Mouse (Mus musculus) c-Kit-positive CD71-negative TER-119-negative erythroid progenitor cells, embryonic 14.5 days (primary cell): ENCODE measurements around the gene Espn.
A peak's percentile ranks its signal among the peaks of the same experiment; 100 is the strongest.

Experiments
- DNase-seq: peaks from one replicate; pipeline ENCODE4 v3.0.0-alpha.2; 2013; ENCODE audit warnings: low read depth

Espn gene

GRCm38 (mm10) chr4:152146033-152146827, 5.9 kb downstream of the Espn start:
- DNase-seq = no peak

DNA sequence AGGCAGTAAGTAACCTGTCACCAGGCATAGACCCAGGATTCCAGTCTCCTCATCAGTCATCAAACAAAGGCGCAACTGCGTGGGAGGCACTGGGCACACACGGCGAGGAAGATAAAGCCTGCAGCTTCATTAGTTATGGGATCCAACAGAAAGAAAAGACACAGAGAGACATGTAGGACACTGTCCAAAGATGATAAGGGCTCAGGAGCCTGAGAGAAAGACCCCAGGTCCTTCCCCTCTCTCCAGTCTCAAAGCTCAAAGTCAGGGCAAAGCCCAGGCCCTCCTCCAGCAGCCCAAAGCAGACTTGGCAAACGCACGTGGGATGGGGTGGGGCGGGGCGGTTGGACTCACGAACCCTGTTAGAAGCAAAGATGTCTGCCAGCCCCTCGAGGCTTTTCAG, 6.7 kb downstream of the Espn start:
- no peak for DNase-seq

DNA sequence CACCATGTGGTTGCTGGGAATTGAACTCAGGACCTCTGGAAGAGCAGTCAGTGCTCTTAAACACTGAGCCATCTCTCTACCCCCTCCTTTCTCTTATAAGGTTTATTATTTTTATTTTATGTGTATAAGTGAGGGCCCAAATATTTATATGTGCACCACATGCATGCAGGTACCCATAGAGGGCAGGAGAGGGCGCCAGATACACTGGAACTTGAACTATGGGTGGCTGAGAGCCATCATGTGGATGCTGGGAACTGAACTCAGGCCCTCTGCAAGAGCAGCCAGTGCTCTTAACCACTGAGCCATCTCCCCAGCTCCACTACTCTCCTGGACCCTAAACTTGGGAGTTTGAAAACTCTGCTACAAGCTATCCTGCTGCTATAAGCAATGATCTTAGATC, 8.5 kb downstream of the Espn start:
- no peak for DNase-seq

DNA sequence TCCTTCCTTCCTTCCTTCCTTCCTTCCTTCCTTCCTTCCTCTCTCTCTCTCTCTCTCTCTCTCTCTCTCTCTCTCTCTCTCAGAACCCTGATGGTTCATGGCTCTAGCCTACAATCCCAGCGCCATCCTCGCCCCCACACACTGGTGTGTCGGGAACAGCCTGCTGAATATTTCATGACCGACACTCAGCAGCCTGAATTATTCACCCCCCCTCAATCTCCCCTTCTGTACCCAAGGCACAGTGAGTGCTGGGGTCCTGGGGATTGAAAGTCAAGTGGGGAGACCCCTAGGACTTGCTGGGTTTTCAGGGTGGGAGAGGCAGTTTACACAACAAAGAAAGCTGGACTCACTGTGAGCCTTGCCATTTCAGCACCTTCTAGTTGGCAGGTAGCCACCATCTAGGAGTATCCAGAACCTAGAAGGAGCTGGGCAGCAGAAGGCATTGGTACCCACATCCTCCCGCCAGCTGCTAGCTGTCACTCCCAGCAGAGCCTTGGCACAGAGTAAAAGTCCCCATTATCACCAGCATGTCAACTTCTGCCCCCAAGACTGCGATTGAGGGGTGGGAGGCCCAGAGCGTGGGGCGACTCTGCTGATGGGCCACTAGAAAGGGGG, 10.5 kb downstream of the Espn start:
- DNase-seq = no peak

GRCm38 (mm10) chr4:152140441-152140840, 11.7 kb downstream of the Espn start:
- no peak for DNase-seq

GRCm38 (mm10) chr4:152138497-152139260, 13.5 kb downstream of the Espn start:
- DNase-seq = peak; percentile 79

DNA sequence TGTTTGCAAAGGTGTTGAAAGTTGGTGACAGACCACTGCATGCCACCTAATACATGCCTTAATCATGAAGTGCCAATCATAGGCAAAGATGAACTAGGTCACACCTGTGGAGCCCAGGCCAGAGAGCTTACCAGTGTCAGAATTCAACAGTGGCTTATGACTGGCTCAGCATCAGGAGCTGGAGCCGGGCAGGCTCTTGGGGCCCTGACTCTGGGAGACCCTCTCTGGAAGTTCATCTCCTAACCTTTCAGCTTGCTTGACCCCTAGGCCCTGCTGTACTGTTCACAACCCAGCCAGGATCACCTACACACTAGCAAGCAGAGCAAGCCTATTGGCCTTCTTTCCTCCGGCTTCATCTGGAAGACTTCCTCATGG, 15.3 kb downstream of the Espn start:
- DNase-seq = no peak

DNA sequence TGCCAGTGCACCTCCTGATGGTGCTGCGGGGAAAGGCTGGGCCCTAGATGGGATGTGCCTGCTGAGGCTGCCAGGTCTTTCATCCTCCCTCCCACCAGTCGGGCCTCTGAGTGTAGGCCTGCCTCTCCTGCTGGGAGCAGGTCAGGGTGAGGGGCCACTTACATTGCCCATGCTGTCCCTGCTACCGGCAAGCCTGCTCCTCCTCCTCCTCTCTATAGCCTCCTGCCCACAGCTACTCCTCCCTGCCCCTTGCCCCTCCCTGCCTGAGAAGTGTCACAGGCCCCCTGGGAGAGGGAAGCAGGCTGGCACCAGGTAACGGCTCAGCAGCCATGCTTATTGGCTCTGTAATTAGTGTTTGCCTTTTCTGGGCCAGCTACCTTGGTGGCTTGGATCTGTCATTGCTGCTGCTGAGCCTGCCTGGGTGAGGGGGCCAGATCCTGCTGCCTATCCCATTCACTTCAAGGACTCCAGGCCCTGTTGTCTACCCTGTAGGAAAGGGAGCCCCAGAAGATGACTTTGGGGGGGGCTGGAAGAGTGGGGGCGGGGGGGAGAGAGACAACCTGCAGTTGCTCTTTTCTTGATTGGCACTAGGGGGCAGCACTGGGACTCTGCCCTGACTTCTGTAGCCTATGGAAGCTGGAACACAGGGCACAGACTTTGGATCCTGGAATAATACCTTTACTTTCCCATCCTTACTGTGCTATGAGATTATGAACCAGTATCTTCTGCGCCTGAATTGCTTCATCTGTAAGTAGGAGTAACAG, 15.9 kb downstream of the Espn start:
- DNase-seq = no peak

- DNase-seq = no peak
These were observed 16.8 kb downstream of the Espn start for GRCm38 (mm10) chr4:152135363-152135762.

GRCm38 (mm10) chr4:152134507-152134906, 17.7 kb downstream of the Espn start:
- DNase-seq = no peak

- no peak for DNase-seq
These were observed 19.0 kb downstream of the Espn start for GRCm38 (mm10) chr4:152133213-152133612.

DNA sequence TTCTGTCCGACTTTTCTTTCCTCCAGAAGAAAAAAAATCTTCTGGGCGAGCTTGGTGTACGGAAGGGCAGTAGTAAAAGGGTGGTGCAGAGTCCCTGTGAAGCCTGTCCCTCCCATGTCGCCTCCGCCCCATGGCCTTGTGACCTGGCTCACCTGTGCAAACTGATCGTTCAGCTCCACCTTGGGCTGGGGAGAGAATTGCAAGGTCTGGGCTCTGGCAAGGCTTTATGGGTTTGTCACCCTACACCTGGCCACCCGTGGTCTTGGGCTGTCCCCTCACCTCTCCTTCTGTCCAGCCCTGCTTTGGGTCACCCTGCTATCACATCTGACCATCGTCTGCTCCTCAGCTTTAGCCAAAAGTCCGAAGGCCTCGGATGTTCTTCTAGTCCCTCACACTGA, 19.4 kb downstream of the Espn start:
- DNase-seq = no peak

- DNase-seq = no peak
These were observed 20.1 kb downstream of the Espn start for GRCm38 (mm10) chr4:152131809-152132771.

DNA sequence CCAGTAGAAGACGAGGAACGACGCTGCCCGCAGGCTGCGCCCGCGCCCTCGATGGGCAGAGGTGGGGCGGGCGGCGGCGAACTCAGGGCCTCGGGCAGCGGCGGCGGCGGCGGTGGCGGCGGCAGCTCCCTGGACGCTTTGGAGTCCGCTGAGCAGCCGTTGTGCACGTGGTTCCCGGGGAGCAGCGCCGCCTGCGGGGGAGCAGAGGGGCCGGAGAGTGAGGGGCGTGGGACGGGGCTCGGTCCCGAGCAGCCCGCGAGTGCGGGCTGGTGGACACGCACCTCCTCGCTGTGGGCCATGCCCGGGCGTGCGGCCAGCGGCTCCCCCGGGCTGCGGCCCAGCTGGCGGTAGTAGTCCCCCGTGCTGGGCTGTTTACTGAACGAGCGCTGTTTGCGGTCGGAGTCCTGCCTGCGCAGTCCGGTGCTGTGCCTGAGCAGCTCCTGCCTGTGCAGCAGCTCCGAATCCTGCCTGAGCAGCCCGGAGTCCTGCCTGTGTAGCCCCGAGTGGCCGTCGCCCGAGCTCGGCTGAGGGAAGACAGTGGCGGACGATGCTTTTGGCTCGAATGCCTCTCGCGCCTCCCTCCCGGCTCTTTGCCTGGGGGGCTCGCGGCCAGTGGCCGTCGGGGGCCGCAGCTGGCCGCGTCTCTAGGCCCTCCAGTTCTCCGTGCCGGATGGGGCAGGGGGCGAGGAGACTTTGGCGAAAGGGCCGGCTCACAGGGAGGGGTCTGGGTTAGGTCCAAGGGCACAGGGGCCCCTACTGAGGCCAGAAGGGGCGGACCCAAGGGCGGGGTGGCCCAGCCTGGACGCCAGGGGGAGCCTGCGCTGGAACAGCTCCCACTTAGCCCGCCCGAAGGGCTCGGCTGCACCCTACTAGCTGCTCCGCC, 21.2 kb downstream of the Espn start:
- DNase-seq = no peak

DNA sequence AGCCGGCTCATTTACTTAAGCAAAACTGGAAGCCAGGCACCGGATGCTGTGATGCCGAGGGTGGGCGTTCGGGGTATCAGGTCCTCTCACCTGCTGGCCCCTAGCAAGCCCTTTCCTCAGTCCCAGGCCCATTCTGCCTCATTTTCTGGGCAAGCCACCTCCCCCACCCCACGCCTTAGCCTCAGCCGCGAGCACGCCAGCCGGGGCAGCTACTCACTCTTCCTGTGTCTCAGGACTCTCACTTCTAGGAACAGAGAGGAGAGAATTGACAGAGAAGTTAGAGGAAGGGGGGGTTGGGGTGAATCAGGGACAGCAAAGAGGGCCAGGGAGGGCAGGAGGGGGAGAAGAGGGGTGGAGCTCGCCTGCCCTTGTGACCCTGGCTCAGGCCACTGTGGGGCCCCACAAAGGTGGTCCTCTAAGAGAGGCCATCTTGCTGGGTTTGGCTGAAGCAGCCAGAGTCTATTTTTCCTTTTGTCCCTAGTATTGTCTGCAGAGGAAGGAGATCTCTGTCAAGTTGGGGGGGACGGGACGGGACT, 22.7 kb downstream of the Espn start:
- DNase-seq = no peak

- no peak for DNase-seq
These were observed 23.4 kb downstream of the Espn start for GRCm38 (mm10) chr4:152128784-152129183.

- no peak for DNase-seq
These were observed 24.3 kb downstream of the Espn start for GRCm38 (mm10) chr4:152127884-152128283.

GRCm38 (mm10) chr4:152126026-152126920, 25.9 kb downstream of the Espn start:
- no peak for DNase-seq
